Comparison of ENCODE assay signal across 12 mouse cellular contexts in genomic region chr11:6086991-6087390, GRCm38 (mm10). TPM values are rescaled to one million over a fixed set of nuclear protein-coding genes. Genes with fewer than 3 reads are reported as not detected.
DNase-seq lines count a peak whose midpoint lies in the region; ATAC-seq and TF ChIP-seq lines count a peak whose summit lies in the region.
"Had no signal": no experiment of that assay in that cellular context is flagged by ENCODE, and none has a peak within 500 bp of the region (broad histone marks: within the 10 kb centered on the region; RNA-seq: fewer than 3 reads in every experiment).

No protein-coding gene starts in this region.

- H3K9me3 ChIP-seq in heart, embryonic 12.5 days (replicated peaks), result no peaks in the 10 kb centered on the region
- H3K9me3 ChIP-seq: limb, embryonic 12.5 days had no signal

- peak; percentile 55; the same call in 1 of the 2 replicates for ATAC-seq in heart, embryonic 12.5 days (ENCODE audit: insufficient number of reproducible peaks, low FRiP score)
- ATAC-seq: lung, postnatal 0 days had no signal

- no peak overlapping the region for H3K4me2 ChIP-seq in heart, embryonic 12.5 days
- H3K4me2 ChIP-seq: limb, embryonic 12.5 days had no signal

- peak overlapping the region; percentile 61 for H3K27ac ChIP-seq in heart, embryonic 12.5 days (ENCODE audit: poor library complexity, severe bottlenecking)
- no peak overlapping the region for H3K27ac ChIP-seq in heart, adult 2 months
- H3K27ac ChIP-seq: limb, embryonic 12.5 days had no signal

- no peak for TF ChIP-seq CTCF in heart, adult 2 months (IDR thresholded peaks at IDR 0.05)

- no peaks in the 10 kb centered on the region for H3K79me2 ChIP-seq in heart, adult 2 months (replicated peaks; ENCODE audit: control insufficient read depth, insufficient read depth, low read length)

- no peak for DNase-seq in heart, adult 2 months
- DNase-seq in left cerebral cortex, adult 18-20 months (ENCODE audit: low spot score in 2 of 2), result peak; percentile 44 to 61
- no peak for DNase-seq in left cerebral cortex, adult 11 months (ENCODE audit: low spot score)
- peak; percentile 59 to 71 for DNase-seq in frontal cortex, adult 2 months (ENCODE audit: extremely low spot score in 1 of 2, low spot score in 1 of 2)
- DNase-seq in left cerebral cortex, postnatal 36 days (ENCODE audit: low spot score in 2 of 2), result peak; percentile 50 to 59
- DNase-seq in c-Kit-positive CD71-positive TER-119-positive erythroid progenitor cells, embryonic 14.5 days (ENCODE audit: low spot score), result no peak
- no peak for DNase-seq in ovary, postnatal 14 days (ENCODE audit: low spot score)
- DNase-seq: cerebellum, postnatal 36 days; thymus, postnatal 36 days had no signal

- peaks cover 16% of the 10 kb centered on the region for H3K4me1 ChIP-seq in heart, embryonic 12.5 days (replicated peaks)
- H3K4me1 ChIP-seq in heart, adult 2 months (ENCODE audit: control insufficient read depth, insufficient read depth, low read length), result no peaks in the 10 kb centered on the region
- H3K4me1 ChIP-seq: limb, embryonic 12.5 days had no signal

- no peak overlapping the region for H3K4me3 ChIP-seq in heart, embryonic 12.5 days
- no peak overlapping the region for H3K4me3 ChIP-seq in heart, adult 2 months
- H3K4me3 ChIP-seq: limb, embryonic 12.5 days had no signal

- no peak for TF ChIP-seq POLR2A in heart, adult 2 months (IDR thresholded peaks at IDR 0.05; ENCODE audit: insufficient read depth, low read depth, low read length)

- TF ChIP-seq EP300 in heart, adult 2 months (IDR thresholded peaks at IDR 0.05; ENCODE audit: insufficient read depth, low read depth, low read length), result no peak

- intact Hi-C loops in heart, adult 2 months (cut with DNase I), result no loop called here
- intact Hi-C loops in left cerebral cortex, postnatal 36 days (cut with DNase I), result loop anchor here (5.0 kb wide), 1 partner anchor 35 kb away; no protein-coding TSS in a partner anchor

- no peak overlapping the region for H3K9ac ChIP-seq in heart, embryonic 12.5 days
- no peak overlapping the region for H3K9ac ChIP-seq in heart, adult 2 months (ENCODE audit: low read depth, low read length)
- H3K9ac ChIP-seq: limb, embryonic 12.5 days had no signal

- H3K27me3 ChIP-seq in heart, embryonic 12.5 days (replicated peaks), result 0 out of 2 replicates have a peak, but pooled peaks cover 4% of the 10 kb centered on the region
- no peaks in the 10 kb centered on the region for H3K27me3 ChIP-seq in heart, adult 2 months (ENCODE audit: control insufficient read depth, insufficient read depth, low read length)
- H3K27me3 ChIP-seq: limb, embryonic 12.5 days had no signal

- H3K36me3 ChIP-seq in heart, embryonic 12.5 days, result no peaks in the 10 kb centered on the region
- H3K36me3 ChIP-seq in heart, adult 2 months (ENCODE audit: control insufficient read depth, insufficient read depth, low read length), result no peaks in the 10 kb centered on the region
- H3K36me3 ChIP-seq: limb, embryonic 12.5 days had no signal

- 31% methylated on average over 4 of the region's 4 CpGs for WGBS in heart, embryonic 12.5 days
- 35% methylated on average over 4 of the region's 4 CpGs for WGBS in heart, adult 2 months

RNA-seq across cellular contexts. Expression of gene Camk2b, which starts 20.8 kb away (rescaled TPM):
- 2.2 and 2.5 TPM in 2 replicates for polyA plus RNA-seq in heart, embryonic 12.5 days (2016; fragmentation: Nextera tagmentation; extraction: Ambion mirVana)
- 1 to 10 TPM; 4.8 to 5.2 TPM for total RNA-seq in heart, adult 2 months (2021)
- 10.7 and 12.9 TPM in 2 replicates for polyA plus RNA-seq in heart, adult 2 months (2012; rRNA removed)
- 100 to 1,000 TPM; 618 to 648 TPM for total RNA-seq in left cerebral cortex, adult 18-20 months (2021)
- 594 and 605 TPM in 2 replicates for polyA plus RNA-seq in frontal cortex, adult 2 months (2012; rRNA removed)
- total RNA-seq in left cerebral cortex, postnatal 36 days (2021), result 100 to 1,000 TPM; 644 to 664 TPM

Comparison
In these comparisons a context has a peak if more than half of its experiments do, and no peak if none do; other contexts are left out.
1. DNase-seq: peak in left cerebral cortex, adult 18-20 months (2 of 2), frontal cortex, adult 2 months (2 of 2) and left cerebral cortex, postnatal 36 days (2 of 2); none in heart, adult 2 months (0 of 2), left cerebral cortex, adult 11 months (single experiment), c-Kit-positive CD71-positive TER-119-positive erythroid progenitor cells, embryonic 14.5 days (single experiment) and ovary, postnatal 14 days (single experiment).
2. RNA of gene Camk2b, which starts 20.8 kb away (total RNA-seq): 644 to 664 TPM in left cerebral cortex, postnatal 36 days and 618 to 648 TPM in left cerebral cortex, adult 18-20 months; 4.8 to 5.2 TPM in heart, adult 2 months; every median in the first group is over 10 times any median in the second.